Mouse (Mus musculus): ENCODE data around the gene Cltc. TPM values are rescaled to one million over a fixed set of nuclear protein-coding genes. Genes with fewer than 3 reads are reported as not detected.
A peak's percentile ranks its signal among the peaks of the same experiment; 100 is the strongest.

The Cltc gene
- polyA plus RNA-seq, 1 experiment from 2014 or later: 118 TPM

GRCm38 (mm10) chr11:86695461-86695860 lies 61.9 kb downstream of the Cltc start:
- Histone ChIP-seq H3K36me3 (peaks cover 89% of the 10 kb centered on the region), H3K27ac (no peak overlapping the region), H3K9ac (no peak overlapping the region), H3K4me3 (no peak overlapping the region), H3K9me3 (no peaks in the 10 kb centered on the region), H3K4me1 (no peaks in the 10 kb centered on the region), H3K4me2 (no peak overlapping the region), H3K27me3 (no peaks in the 10 kb centered on the region)
- WGBS: 75% methylated on average over 4 of the region's 4 CpGs
- ATAC-seq (ENCODE audit: borderline replicate concordance, extremely low read depth, low FRiP score, low TSS enrichment): no peak

GRCm38 (mm10) chr11:86692546-86692945 lies 64.8 kb downstream of the Cltc start:
- H3K27me3 ChIP-seq: no peaks in the 10 kb centered on the region
- no peak for ATAC-seq (ENCODE audit: borderline replicate concordance, extremely low read depth, low FRiP score, low TSS enrichment)
- H3K4me1 ChIP-seq: no peaks in the 10 kb centered on the region
- no peaks in the 10 kb centered on the region for H3K9me3 ChIP-seq
- H3K9ac ChIP-seq: no peak overlapping the region
- WGBS: 80% methylated on average over 2 of the region's 2 CpGs
- H3K4me2 ChIP-seq: no peak overlapping the region
- no peak overlapping the region for H3K27ac ChIP-seq
- no peak overlapping the region for H3K4me3 ChIP-seq
- peaks cover 82% of the 10 kb centered on the region for H3K36me3 ChIP-seq

- no peak for ATAC-seq (ENCODE audit: borderline replicate concordance, extremely low read depth, low FRiP score, low TSS enrichment)
- peaks cover 78% of the 10 kb centered on the region for H3K36me3 ChIP-seq
- H3K4me2 ChIP-seq: no peak overlapping the region
- H3K9ac ChIP-seq: no peak overlapping the region
- no peak overlapping the region for H3K4me3 ChIP-seq
- H3K27me3 ChIP-seq: no peaks in the 10 kb centered on the region
- no peaks in the 10 kb centered on the region; the same call in 1 of the 2 replicates for H3K4me1 ChIP-seq
- H3K27ac ChIP-seq: no peak overlapping the region
- 94% methylated on average over 2 of the region's 2 CpGs for WGBS
- H3K9me3 ChIP-seq: no peaks in the 10 kb centered on the region
These were observed 65.4 kb downstream of the Cltc start for GRCm38 (mm10) chr11:86691956-86692355.

GRCm38 (mm10) chr11:86691482-86691881 lies 65.9 kb downstream of the Cltc start:
- no peaks in the 10 kb centered on the region; the same call in 1 of the 2 replicates for H3K4me1 ChIP-seq
- H3K36me3 ChIP-seq: peaks cover 74% of the 10 kb centered on the region
- H3K4me3 ChIP-seq: no peak overlapping the region
- H3K27me3 ChIP-seq: no peaks in the 10 kb centered on the region
- WGBS: 87% methylated on average over 3 of the region's 3 CpGs
- H3K9me3 ChIP-seq: no peaks in the 10 kb centered on the region
- ATAC-seq (ENCODE audit: borderline replicate concordance, extremely low read depth, low FRiP score, low TSS enrichment): no peak
- H3K27ac ChIP-seq: no peak overlapping the region
- no peak overlapping the region for H3K4me2 ChIP-seq
- no peak overlapping the region for H3K9ac ChIP-seq

- no peak overlapping the region for H3K4me3 ChIP-seq
- peaks cover 7% of the 10 kb centered on the region for H3K4me1 ChIP-seq
- H3K4me2 ChIP-seq: no peak overlapping the region
- peaks cover 67% of the 10 kb centered on the region for H3K36me3 ChIP-seq
- H3K9ac ChIP-seq: no peak overlapping the region
- no peaks in the 10 kb centered on the region for H3K9me3 ChIP-seq
- 80% methylated on average over 3 of the region's 3 CpGs for WGBS
- no peak overlapping the region for H3K27ac ChIP-seq
- H3K27me3 ChIP-seq: no peaks in the 10 kb centered on the region
- no peak for ATAC-seq (ENCODE audit: borderline replicate concordance, extremely low read depth, low FRiP score, low TSS enrichment)
These were observed 67.0 kb downstream of the Cltc start for GRCm38 (mm10) chr11:86690383-86690782.

GRCm38 (mm10) chr11:86685366-86685765 lies 72.0 kb downstream of the Cltc start:
- Histone ChIP-seq H3K27ac (no peak overlapping the region), H3K9ac (peak overlapping the region; percentile 63; the same call in 1 of the 2 replicates), H3K36me3 (peaks cover 20% of the 10 kb centered on the region), H3K27me3 (no peaks in the 10 kb centered on the region), H3K4me3 (peak overlapping the region; percentile 70), H3K9me3 (no peaks in the 10 kb centered on the region), H3K4me1 (peaks cover 25% of the 10 kb centered on the region), H3K4me2 (peak overlapping the region; percentile 67)
- 72% methylated on average over 1 of the region's 1 CpGs for WGBS
- ATAC-seq (ENCODE audit: borderline replicate concordance, extremely low read depth, low FRiP score, low TSS enrichment): no peak

GRCm38 (mm10) chr11:86684126-86685012 lies 73.0 kb downstream of the Cltc start:
- peaks cover 25% of the 10 kb centered on the region for H3K4me1 ChIP-seq
- H3K9ac ChIP-seq: peak overlapping the region; percentile 63
- peak overlapping the region; percentile 88 for H3K27ac ChIP-seq
- no peak; the same call in 1 of the 2 replicates for ATAC-seq (ENCODE audit: borderline replicate concordance, extremely low read depth, low FRiP score, low TSS enrichment)
- 4% methylated on average over 20 of the region's 20 CpGs for WGBS
- peak overlapping the region; percentile 70 for H3K4me3 ChIP-seq
- no peaks in the 10 kb centered on the region for H3K9me3 ChIP-seq
- no peaks in the 10 kb centered on the region for H3K27me3 ChIP-seq
- peaks cover 10% of the 10 kb centered on the region for H3K36me3 ChIP-seq
- H3K4me2 ChIP-seq: peak overlapping the region; percentile 67

GRCm38 (mm10) chr11:86683395-86684125 lies 73.8 kb downstream of the Cltc start, which contains the start of the genes Vmp1 and Ptrh2:
TSS of gene Vmp1 (minus strand) at chr11:86683836.
TSS of gene Ptrh2 (plus strand) at chr11:86683985.
- H3K27me3 ChIP-seq: no peaks in the 10 kb centered on the region
- H3K27ac ChIP-seq: peak within 1 kb of the TSS; percentile 88
- WGBS: under 1% methylated on average over 56 of the region's 56 CpGs
- H3K4me3 ChIP-seq: peak within 1 kb of the TSS; percentile 70
- peak; percentile 95 for ATAC-seq (ENCODE audit: borderline replicate concordance, extremely low read depth, low FRiP score, low TSS enrichment)
- H3K9ac ChIP-seq: peak within 1 kb of the TSS; percentile 63
- H3K9me3 ChIP-seq: no peaks in the 10 kb centered on the region
- peaks cover 25% of the 10 kb centered on the region for H3K4me1 ChIP-seq
- H3K36me3 ChIP-seq: peaks cover 9% of the 10 kb centered on the region; the same call in 1 of the 2 replicates
- H3K4me2 ChIP-seq: peak within 1 kb of the TSS; percentile 67

GRCm38 (mm10) chr11:86682861-86683260 lies 74.5 kb downstream of the Cltc start:
- ATAC-seq (ENCODE audit: borderline replicate concordance, extremely low read depth, low FRiP score, low TSS enrichment): no peak
- no peaks in the 10 kb centered on the region for H3K9me3 ChIP-seq
- H3K9ac ChIP-seq: peak overlapping the region; percentile 63
- no peaks in the 10 kb centered on the region for H3K27me3 ChIP-seq
- H3K4me1 ChIP-seq: peaks cover 25% of the 10 kb centered on the region
- H3K4me2 ChIP-seq: peak overlapping the region; percentile 67
- 24% methylated on average over 7 of the region's 7 CpGs for whole genome bisulfite sequencing
- H3K4me3 ChIP-seq: peak overlapping the region; percentile 70
- 0 out of 2 replicates have a peak overlapping the region, but pooled peaks have one; percentile 88 for H3K27ac ChIP-seq
- H3K36me3 ChIP-seq: peaks cover 5% of the 10 kb centered on the region; the same call in 1 of the 2 replicates

- Histone ChIP-seq H3K4me2 (no peak overlapping the region), H3K4me1 (peaks cover 25% of the 10 kb centered on the region), H3K9ac (no peak overlapping the region), H3K36me3 (no peaks in the 10 kb centered on the region), H3K9me3 (no peaks in the 10 kb centered on the region), H3K4me3 (no peak overlapping the region), H3K27me3 (no peaks in the 10 kb centered on the region), H3K27ac (no peak overlapping the region)
- WGBS: 85% methylated on average over 3 of the region's 3 CpGs
- no peak for ATAC-seq (ENCODE audit: borderline replicate concordance, extremely low read depth, low FRiP score, low TSS enrichment)
These were observed 75.9 kb downstream of the Cltc start for GRCm38 (mm10) chr11:86681423-86681822.

GRCm38 (mm10) chr11:86680729-86681128 lies 76.6 kb downstream of the Cltc start:
- H3K27ac ChIP-seq: no peak overlapping the region
- no peaks in the 10 kb centered on the region for H3K27me3 ChIP-seq
- H3K9me3 ChIP-seq: no peaks in the 10 kb centered on the region
- H3K9ac ChIP-seq: no peak overlapping the region
- peaks cover 22% of the 10 kb centered on the region for H3K4me1 ChIP-seq
- H3K4me3 ChIP-seq: no peak overlapping the region
- no peaks in the 10 kb centered on the region for H3K36me3 ChIP-seq
- H3K4me2 ChIP-seq: no peak overlapping the region
- no peak for ATAC-seq (ENCODE audit: borderline replicate concordance, extremely low read depth, low FRiP score, low TSS enrichment)
- 92% methylated on average over 3 of the region's 3 CpGs for WGBS

Data from lung, embryonic 15.5 days (tissue).